Mouse (Mus musculus): ENCODE data around the gene Pih1d2.

- no peak for TF ChIP-seq CTCF (IDR thresholded peaks at IDR 0.05)
- no peak for TF ChIP-seq EP300 (IDR thresholded peaks at IDR 0.05)
Observed at GRCm38 (mm10) chr9:50604338-50604737, 12.8 kb upstream of the Pih1d2 start.

Data from lung, postnatal 0 days (tissue).